Mouse (Mus musculus) liver, adult (tissue): ENCODE data around the gene Plekha7.

Experiments
- GATA4 ChIP-seq: IDR thresholded peaks from 2 replicates; pipeline ENCODE4 v1.6.1; 2014; ENCODE audit warnings: mild to moderate bottlenecking, low read length; ENCODE audit not compliant: insufficient replicate concordance

The Plekha7 gene

GRCm38 (mm10) chr7:116307871-116308631 is at the start of gene Plekha7:
Plekha7 (minus strand) TSS chr7:116308376.
- TF ChIP-seq GATA4: no peak

DNA sequence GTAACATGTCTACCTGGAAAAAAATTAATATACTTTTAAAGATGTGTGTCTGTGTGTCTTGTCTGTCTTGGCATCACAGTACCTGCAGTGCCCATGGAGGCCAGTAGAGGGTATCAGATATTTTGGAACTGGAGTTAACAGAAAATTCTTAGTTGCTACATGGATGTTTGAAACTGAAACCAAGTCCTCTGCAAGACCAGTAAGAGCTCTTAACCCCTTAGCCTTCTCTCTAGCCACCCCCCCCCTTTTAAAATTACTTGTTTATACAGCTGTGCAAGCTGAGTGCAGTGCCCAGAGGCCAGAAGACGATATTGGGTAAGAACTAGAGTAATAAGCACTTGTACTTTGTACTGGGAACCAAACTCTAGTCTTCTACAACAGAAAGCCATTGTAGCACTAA is 28.1 kb upstream of the Plekha7 start:
- TF ChIP-seq GATA4: no peak

GRCm38 (mm10) chr7:116335133-116335532 is 27.0 kb upstream of the Plekha7 start:
- TF ChIP-seq GATA4: no peak

GRCm38 (mm10) chr7:116334669-116335038 is 26.5 kb upstream of the Plekha7 start:
- TF ChIP-seq GATA4: no peak

GRCm38 (mm10) chr7:116333713-116334668 is 25.8 kb upstream of the Plekha7 start, which contains the start of gene Rps13:
Rps13 (minus strand) TSS chr7:116334195.
- no peak for TF ChIP-seq GATA4

DNA sequence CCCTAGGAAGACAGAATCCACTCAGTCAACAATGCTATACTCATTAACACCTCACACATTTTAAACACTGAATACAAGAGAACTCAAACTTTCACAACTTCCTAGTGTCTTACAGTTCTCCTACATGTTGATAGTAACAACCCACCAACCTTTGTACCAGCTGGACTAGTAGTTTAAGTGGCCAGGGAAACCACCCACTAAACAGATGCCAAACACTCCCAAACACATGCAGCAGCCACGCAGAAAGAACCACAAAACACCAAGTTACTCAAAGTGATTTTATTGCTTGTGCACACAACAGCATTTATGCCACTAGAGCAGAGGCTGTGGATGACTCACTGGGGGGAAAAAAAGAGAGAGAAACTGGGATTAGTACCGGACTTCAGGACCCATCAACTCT is 23.1 kb upstream of the Plekha7 start:
- no peak for TF ChIP-seq GATA4

DNA sequence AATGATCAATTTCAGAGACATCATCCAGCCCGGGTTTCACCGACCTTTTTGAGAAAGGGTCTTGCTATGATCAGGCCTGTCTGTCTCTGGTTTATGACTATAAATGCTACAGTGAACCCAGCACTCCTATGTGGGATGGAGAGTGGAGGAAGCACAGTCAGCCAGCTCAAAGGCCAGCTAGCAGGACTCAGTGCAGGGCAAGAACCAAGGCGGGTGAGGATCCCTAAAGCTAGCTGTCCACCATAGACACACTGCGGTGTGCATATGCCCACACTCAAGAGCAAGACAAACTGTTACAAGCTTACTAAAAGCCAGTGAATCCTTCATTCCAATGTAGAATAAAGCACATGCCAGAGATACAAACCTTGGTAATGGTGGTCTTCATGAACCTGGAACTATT is 21.7 kb upstream of the Plekha7 start:
- TF ChIP-seq GATA4: no peak

- TF ChIP-seq GATA4: no peak
Measured at GRCm38 (mm10) chr7:116328777-116329176, 20.6 kb upstream of the Plekha7 start.

GRCm38 (mm10) chr7:116327901-116328300 is 19.7 kb upstream of the Plekha7 start:
- no peak for TF ChIP-seq GATA4

- TF ChIP-seq GATA4: no peak
Measured at GRCm38 (mm10) chr7:116323331-116323964, 15.3 kb upstream of the Plekha7 start.

DNA sequence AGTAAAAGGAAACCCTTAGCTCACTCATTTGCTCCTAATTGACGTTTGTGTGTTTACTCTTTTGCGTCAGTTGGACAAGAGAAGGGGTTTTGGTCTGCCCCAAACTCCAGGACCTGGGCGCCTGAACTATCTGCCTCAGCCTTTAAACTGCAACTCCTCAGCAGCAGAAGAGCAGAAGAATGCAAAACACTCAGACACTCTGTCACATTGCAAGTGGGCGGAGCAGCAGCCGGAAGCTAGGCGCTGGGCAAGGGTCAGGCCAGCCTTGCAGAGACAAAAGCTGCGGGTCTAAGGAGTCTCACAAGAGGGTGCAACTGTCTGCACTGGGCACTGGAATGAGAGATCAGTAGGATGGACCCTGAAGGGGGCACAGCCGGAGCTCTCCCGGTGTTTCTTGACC is 1.3 kb upstream of the Plekha7 start:
- TF ChIP-seq GATA4: no peak

- no peak for TF ChIP-seq GATA4
Measured at GRCm38 (mm10) chr7:116308632-116308991, 436 bp upstream of the Plekha7 start.

DNA sequence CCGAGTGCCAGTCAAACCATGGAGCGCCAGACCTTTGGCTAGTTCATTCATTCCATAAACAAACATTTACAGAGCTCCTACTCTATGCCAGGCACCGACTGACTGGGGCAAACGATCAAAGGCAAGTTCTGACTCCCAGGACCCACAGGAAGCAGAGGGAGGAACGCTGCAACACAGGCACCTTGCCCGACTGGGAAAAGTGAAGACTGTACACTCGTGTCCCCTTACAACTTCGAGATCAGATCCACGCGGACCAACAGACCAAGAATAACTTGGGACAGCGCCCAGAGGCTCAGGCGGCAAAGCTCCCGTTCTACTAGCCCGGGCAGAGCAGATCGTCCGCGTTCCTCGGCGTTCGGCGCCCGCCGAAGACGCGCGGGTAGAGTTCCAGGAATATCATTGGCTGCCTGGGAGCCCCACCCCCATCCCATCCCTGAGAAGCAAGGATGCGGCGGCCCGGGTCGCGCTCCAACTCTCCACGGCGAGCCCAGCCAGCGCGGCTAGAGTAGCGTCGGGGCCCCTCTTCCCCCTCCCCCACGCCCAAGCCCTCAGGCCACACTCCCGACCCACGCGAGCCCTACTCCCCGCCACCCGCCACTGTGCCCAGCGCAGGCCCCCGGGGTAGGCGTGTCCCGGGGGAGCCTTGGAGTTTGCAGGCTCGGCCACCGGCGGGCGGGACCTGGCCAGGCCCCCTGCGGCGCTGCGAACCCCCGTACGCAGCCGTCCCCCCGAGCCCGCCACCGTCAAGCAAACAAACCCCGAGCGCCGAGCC is 891 bp downstream of the Plekha7 start:
- TF ChIP-seq GATA4: no peak

- no peak for TF ChIP-seq GATA4
Measured at GRCm38 (mm10) chr7:116306601-116307000, 1.6 kb downstream of the Plekha7 start.

- no peak for TF ChIP-seq GATA4
Measured at GRCm38 (mm10) chr7:116301661-116302311, 6.4 kb downstream of the Plekha7 start.

DNA sequence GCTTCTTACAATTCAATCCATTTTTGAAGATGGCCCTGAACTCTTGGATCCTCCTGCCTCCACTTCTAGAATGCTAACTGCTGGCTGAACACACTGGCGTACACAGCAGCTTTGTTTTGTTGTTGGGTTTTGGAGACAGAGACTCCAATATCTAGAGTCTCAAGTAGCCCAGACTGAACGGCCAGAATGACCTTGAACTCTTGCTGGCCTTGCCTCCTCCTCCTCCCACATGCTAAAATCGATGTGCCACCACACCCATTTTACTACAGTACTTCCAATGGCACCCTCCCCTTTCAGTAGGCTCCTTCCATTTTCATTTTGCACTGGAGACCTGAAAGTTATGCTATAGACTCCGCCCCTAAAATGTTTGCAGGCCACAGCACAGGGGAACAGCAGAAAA is 7.0 kb downstream of the Plekha7 start:
- no peak for TF ChIP-seq GATA4
